Mouse (Mus musculus) heart, adult 2 months (tissue): ENCODE data around the gene Ctsl. TPM values are rescaled to one million over a fixed set of nuclear protein-coding genes. Genes with fewer than 3 reads are reported as not detected.

Source experiments
- DNase-seq, 2 experiments: peaks; one replicate each; pipeline ENCODE4 v3.0.0; 2021
- H3K27ac ChIP-seq: fragments of 200-600 bp; 2 replicates; pipeline ENCODE4 v1.8.1; 2022
- H3K27me3 ChIP-seq: fragments of 200-500 bp; 2 replicates; pipeline ENCODE4 v1.6.1; 2012; ENCODE audit warnings: mild to moderate bottlenecking, low read length, inconsistent platforms, mixed read lengths; ENCODE audit not compliant: control insufficient read depth, insufficient read depth
- H3K36me3 ChIP-seq: fragments of 200-500 bp; 2 replicates; pipeline ENCODE4 v1.6.1; 2012; ENCODE audit warnings: low read length, inconsistent platforms; ENCODE audit not compliant: control insufficient read depth, insufficient read depth
- H3K4me1 ChIP-seq: fragments of 200-500 bp; 2 replicates; pipeline ENCODE4 v1.6.1; 2011; ENCODE audit warnings: low read length; ENCODE audit not compliant: control insufficient read depth, insufficient read depth
- H3K4me3 ChIP-seq: fragments of 200-600 bp; 2 replicates; pipeline ENCODE4 v1.8.1; 2022
- H3K79me2 ChIP-seq: fragments of 200-500 bp; replicated peaks from 2 replicates; pipeline ENCODE4 v1.6.1; 2012; ENCODE audit warnings: mild to moderate bottlenecking, inconsistent platforms, low read length, moderate library complexity, mixed read lengths; ENCODE audit not compliant: control insufficient read depth, insufficient read depth
- H3K9ac ChIP-seq: fragments of 200-500 bp; 2 replicates; pipeline ENCODE4 v1.6.1; 2012; ENCODE audit warnings: low read depth, mild to moderate bottlenecking, control low read depth, inconsistent platforms, low read length, mixed read lengths
- CTCF ChIP-seq: fragments of 200-600 bp; IDR thresholded peaks from 2 replicates; pipeline ENCODE4 v1.8.1; 2022; ENCODE audit warnings: antibody characterized with exemption, mild to moderate bottlenecking, moderate library complexity
- EP300 ChIP-seq: fragments of 200-500 bp; IDR thresholded peaks from 2 replicates; pipeline ENCODE4 v1.6.1; 2011; ENCODE audit warnings: low read depth, low read length, control low read depth; ENCODE audit not compliant: insufficient read depth
- POLR2A ChIP-seq: fragments of 200-500 bp; IDR thresholded peaks from 2 replicates; pipeline ENCODE4 v1.6.1; 2011; ENCODE audit warnings: mild to moderate bottlenecking, low read depth, low read length, control low read depth; ENCODE audit not compliant: insufficient read depth
- WGBS: fragments of 180-500 bp; shearing (Covaris S2); methylation state at CpG from one replicate; pipeline ENCODE4 v1.1.7; 2018; 5-methylcytosine and 5-hydroxymethylcytosine counted together
- intact Hi-C: fragments of 180-260 bp; cut with DNase I; formaldehyde crosslinking; loops from one replicate; pipeline ENCODE4 v1.15.1; 2025
- polyA plus RNA-seq: library from polyadenylated mRNA; depleted of rRNA; stranded (reverse); fragments of >200 nt; gene quantifications from 2 replicates; pipeline ENCODE4 v1.2.3, GENCODE M21; 2012
- total RNA-seq, 2 experiments: library from RNA; stranded (reverse); gene quantifications; 2 replicates each; pipeline ENCODE4 v1.2.3; 2021

The Ctsl gene
- total and polyA plus RNA-seq, 3 experiments: 90.0 to 288 (median 221) TPM

DNA sequence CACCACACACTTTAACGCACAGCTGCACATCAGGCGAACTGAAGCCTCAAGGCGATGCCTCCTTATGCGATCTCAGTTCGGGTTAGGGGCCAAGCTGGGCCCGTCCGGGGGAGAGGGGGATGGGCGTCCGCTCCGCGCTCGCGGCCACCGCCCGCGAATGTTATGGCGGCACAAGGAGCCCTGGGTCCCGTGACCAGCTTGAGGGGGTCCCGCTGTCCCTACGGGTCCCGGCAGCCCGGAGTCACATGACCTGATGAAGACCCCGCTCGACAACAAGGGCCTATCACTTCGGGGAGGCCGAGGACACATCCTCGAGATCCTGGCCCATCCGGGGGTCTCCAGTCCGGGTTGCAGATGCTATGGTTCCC lies 901 bp downstream of the Ctsl start:
- Histone ChIP-seq H3K27me3 (no peaks in the 10 kb centered on the region), H3K4me1 (no peaks in the 10 kb centered on the region), H3K4me3 (peak overlapping the region; percentile 89), H3K9ac (peak overlapping the region; percentile 86), H3K79me2 (no peaks in the 10 kb centered on the region; the same call in 1 of the 2 replicates), H3K27ac (peak overlapping the region; percentile 97), H3K36me3 (peaks cover 21% of the 10 kb centered on the region)
- no peak for TF ChIP-seq POLR2A
- TF ChIP-seq CTCF: no peak
- TF ChIP-seq EP300: no peak
- WGBS: under 1% methylated on average over 29 of the region's 29 CpGs
- intact Hi-C loops: loop anchor here (1.0 kb wide), 2 partner anchors 57 to 63 kb away; partner anchors contain the start of genes Aaed1 and Cdk20
- no peak for DNase-seq

DNA sequence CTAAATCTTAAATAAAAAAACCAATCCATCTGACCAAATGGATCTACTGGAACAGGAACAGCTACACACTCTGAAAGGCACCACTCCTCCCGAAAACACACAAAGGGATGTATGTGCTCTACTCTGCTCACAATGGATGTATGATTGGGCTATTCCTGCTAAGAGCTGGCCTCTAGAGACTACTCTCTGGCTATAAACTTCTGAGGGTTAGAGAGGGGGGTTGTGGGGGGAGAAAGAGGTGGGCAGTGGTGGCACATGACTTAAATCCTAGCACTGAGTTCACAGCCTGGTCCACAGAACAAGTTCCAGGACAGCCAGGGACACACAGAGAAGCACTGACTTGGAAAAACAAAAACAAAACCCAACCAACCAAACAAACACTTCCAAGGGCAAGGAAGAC lies 2.1 kb downstream of the Ctsl start:
- intact Hi-C loops: no loop called here
- H3K9ac ChIP-seq: no peak overlapping the region

GRCm38 (mm10) chr13:64367615-64368014 lies 3.1 kb downstream of the Ctsl start:
- Histone ChIP-seq H3K79me2 (no peaks in the 10 kb centered on the region; the same call in 1 of the 2 replicates), H3K36me3 (peaks cover 28% of the 10 kb centered on the region), H3K27me3 (no peaks in the 10 kb centered on the region), H3K27ac (no peak overlapping the region), H3K9ac (no peak overlapping the region), H3K4me3 (no peak overlapping the region), H3K4me1 (no peaks in the 10 kb centered on the region)
- WGBS: 87% methylated on average over 5 of the region's 5 CpGs
- TF ChIP-seq CTCF: no peak
- no peak for TF ChIP-seq EP300
- no peak for TF ChIP-seq POLR2A
- DNase-seq: no peak
- intact Hi-C loops: no loop called here

More for the DNA sequence above, 2.1 kb downstream of the Ctsl start:
- DNase-seq: no peak
- Histone ChIP-seq H3K27me3 (no peaks in the 10 kb centered on the region), H3K4me3 (peak overlapping the region; percentile 89), H3K36me3 (peaks cover 27% of the 10 kb centered on the region), H3K27ac (no peak overlapping the region), H3K79me2 (no peaks in the 10 kb centered on the region; the same call in 1 of the 2 replicates), H3K4me1 (no peaks in the 10 kb centered on the region)
- WGBS: 77% methylated on average over 1 of the region's 1 CpGs
- TF ChIP-seq EP300 (no peak), POLR2A (no peak), CTCF (no peak)

DNA sequence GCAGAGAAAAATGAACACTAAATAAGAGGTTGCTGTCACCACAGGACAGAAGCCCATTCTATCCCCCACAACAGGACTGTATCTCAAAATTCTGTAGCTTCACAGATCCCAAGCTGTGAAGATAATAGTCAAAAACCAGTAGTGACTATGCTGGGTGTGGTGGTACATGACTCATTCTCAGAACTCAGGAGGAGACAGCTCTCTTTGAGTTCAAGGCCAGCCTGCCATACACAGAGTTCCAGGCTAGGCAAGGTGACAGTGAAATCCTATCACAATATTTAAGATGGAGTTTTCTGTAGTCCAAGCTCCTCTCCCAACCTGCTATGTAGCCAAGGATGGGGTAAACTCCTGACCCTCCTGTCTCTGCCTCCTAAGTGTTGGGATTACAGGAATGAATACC lies 5.4 kb downstream of the Ctsl start:
- no peak for DNase-seq
- no peak for TF ChIP-seq POLR2A
- no peak for TF ChIP-seq CTCF
- TF ChIP-seq EP300: no peak
- H3K27ac ChIP-seq: no peak overlapping the region
- H3K27me3 ChIP-seq: no peaks in the 10 kb centered on the region
- H3K4me1 ChIP-seq: no peaks in the 10 kb centered on the region; the same call in 1 of the 2 replicates
- H3K4me3 ChIP-seq: no peak overlapping the region
- no peak overlapping the region for H3K9ac ChIP-seq
- intact Hi-C loops: no loop called here
- H3K36me3 ChIP-seq: peaks cover 30% of the 10 kb centered on the region
- no peaks in the 10 kb centered on the region; the same call in 1 of the 2 replicates for H3K79me2 ChIP-seq

GRCm38 (mm10) chr13:64364258-64364657 lies 6.4 kb downstream of the Ctsl start:
- no peak for TF ChIP-seq POLR2A
- peak; percentile 71 for TF ChIP-seq CTCF
- H3K4me3 ChIP-seq: no peak overlapping the region
- no peak overlapping the region for H3K27ac ChIP-seq
- no peak for DNase-seq
- no peak overlapping the region for H3K9ac ChIP-seq
- peaks cover 30% of the 10 kb centered on the region for H3K36me3 ChIP-seq
- no peaks in the 10 kb centered on the region for H3K27me3 ChIP-seq
- intact Hi-C loops: no loop called here
- 65% methylated on average over 2 of the region's 2 CpGs for WGBS
- H3K79me2 ChIP-seq: no peaks in the 10 kb centered on the region
- H3K4me1 ChIP-seq: no peaks in the 10 kb centered on the region; the same call in 1 of the 2 replicates

- intact Hi-C loops: no loop called here
- H3K9ac ChIP-seq: no peak overlapping the region
- no peak overlapping the region for H3K27ac ChIP-seq
- H3K4me1 ChIP-seq: no peaks in the 10 kb centered on the region; the same call in 1 of the 2 replicates
- no peak for TF ChIP-seq CTCF
- TF ChIP-seq EP300: no peak
- no peak for TF ChIP-seq POLR2A
- H3K27me3 ChIP-seq: no peaks in the 10 kb centered on the region
- 65% methylated on average over 6 of the region's 6 CpGs for WGBS
- H3K36me3 ChIP-seq: peaks cover 17% of the 10 kb centered on the region
- H3K79me2 ChIP-seq: no peaks in the 10 kb centered on the region
- H3K4me3 ChIP-seq: no peak overlapping the region
- DNase-seq: no peak
Measured at GRCm38 (mm10) chr13:64362139-64362538, 8.6 kb downstream of the Ctsl start.
